Mouse (Mus musculus) heart, adult 2 months (tissue): ENCODE measurements around the gene Micall2.

Source experiments
- EP300 ChIP-seq: fragments of 200-500 bp; IDR thresholded peaks from 2 replicates; pipeline ENCODE4 v1.6.1; 2011; ENCODE audit warnings: low read depth, low read length, control low read depth; ENCODE audit not compliant: insufficient read depth
- POLR2A ChIP-seq: fragments of 200-500 bp; IDR thresholded peaks from 2 replicates; pipeline ENCODE4 v1.6.1; 2011; ENCODE audit warnings: mild to moderate bottlenecking, low read depth, low read length, control low read depth; ENCODE audit not compliant: insufficient read depth

DNA sequence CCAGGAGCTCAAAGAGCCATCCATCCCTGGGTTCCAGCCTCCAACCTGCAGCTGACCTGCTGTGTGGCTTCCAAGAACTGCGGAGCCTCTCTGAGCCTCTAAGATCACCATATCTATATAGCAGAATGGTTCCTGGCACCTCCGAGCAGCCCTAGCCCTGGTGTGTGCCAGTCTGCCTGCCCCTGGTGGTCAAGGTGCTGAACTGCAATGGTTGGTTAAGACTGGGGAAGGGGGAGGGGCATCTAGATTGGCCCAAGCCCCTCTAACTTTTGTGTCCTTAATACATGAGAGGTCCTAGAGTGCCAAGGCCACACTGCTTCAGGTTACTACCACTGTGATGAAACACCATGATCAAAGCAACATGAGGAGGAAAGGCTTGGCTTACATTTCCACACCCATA lies 33.2 kb downstream of the Micall2 start:
- TF ChIP-seq POLR2A (no peak), EP300 (no peak)
